Mouse (Mus musculus) liver, embryonic 14.5 days (tissue): Measurements from ENCODE around the gene Foxj3. TPM values are rescaled to one million over a fixed set of nuclear protein-coding genes. Genes with fewer than 3 reads are reported as not detected.

Source experiments
- ATAC-seq: fragments of 200-750 bp; cut with Nextera tagmentation; 2 replicates; pipeline ENCODE4 v1.8.0; 2017; ENCODE audit warnings: moderate number of reproducible peaks, mild to moderate bottlenecking, moderate library complexity; ENCODE audit not compliant: insufficient read depth
- DNase-seq, 3 experiments: peaks; one replicate each; pipeline ENCODE4 v3.0.0-alpha.2; 2012 to 2013; ENCODE audit warnings: low read depth in 3 of 3, low spot score in 3 of 3
- H3K27ac ChIP-seq: fragments of 300-500 bp; sonication (generic); 2 replicates; pipeline ENCODE4 v1.5.1; 2014; ENCODE audit warnings: moderate library complexity, mild to moderate bottlenecking, control low read depth, inconsistent platforms
- H3K27me3 ChIP-seq: fragments of 300-500 bp; sonication (generic); 2 replicates; pipeline ENCODE4 v1.6.1; 2014; ENCODE audit warnings: mild to moderate bottlenecking, low read length, moderate library complexity; ENCODE audit not compliant: control insufficient read depth, insufficient read depth
- H3K36me3 ChIP-seq: fragments of 300-500 bp; sonication (generic); replicated peaks from 2 replicates; pipeline ENCODE4 v1.6.1; 2014; ENCODE audit warnings: low read depth; ENCODE audit not compliant: control insufficient read depth, insufficient read depth
- H3K4me1 ChIP-seq, 2 experiments: fragments of 200-500 bp in 1 of 2; fragments of 300-500 bp in 1 of 2; sonication (generic) in 1 of 2; replicated peaks; 2 replicates each; pipeline ENCODE4 v1.6.1; 2012 to 2014; ENCODE audit warnings: antibody characterized with exemption in 1 of 2, inconsistent platforms in 1 of 2, low read length in 1 of 2; ENCODE audit not compliant: control insufficient read depth in 2 of 2, insufficient read depth in 2 of 2
- H3K4me2 ChIP-seq: fragments of 300-500 bp; sonication (generic); 2 replicates; pipeline ENCODE4 v1.6.1; 2014; ENCODE audit warnings: low read depth, mild to moderate bottlenecking, control low read depth, moderate library complexity
- H3K4me3 ChIP-seq, 2 experiments: fragments of 200-500 bp in 1 of 2; fragments of 300-500 bp in 1 of 2; sonication (generic) in 1 of 2; 2 replicates each; pipeline ENCODE4 v1.5.1; 2012 to 2014; ENCODE audit warnings: low read depth in 2 of 2, low read length in 2 of 2, mild to moderate bottlenecking in 2 of 2, control low read depth in 1 of 2, inconsistent platforms in 1 of 2, moderate library complexity in 1 of 2; ENCODE audit not compliant: insufficient read depth in 1 of 2
- H3K9ac ChIP-seq: fragments of 300-500 bp; sonication (generic); replicated peaks from 2 replicates; pipeline ENCODE4 v1.6.1; 2014; ENCODE audit warnings: mild to moderate bottlenecking, control low read depth, moderate library complexity
- H3K9me3 ChIP-seq: fragments of 300-500 bp; sonication (generic); 2 replicates; pipeline ENCODE4 v1.6.1; 2016; ENCODE audit warnings: low read length, mixed read lengths; ENCODE audit not compliant: control insufficient read depth
- CTCF ChIP-seq: IDR thresholded peaks from 2 replicates; pipeline ENCODE4 v1.5.1; 2016; ENCODE audit warnings: antibody characterized with exemption, low read depth, control low read depth
- EP300 ChIP-seq: IDR thresholded peaks from 2 replicates; pipeline ENCODE4 v1.6.1; 2016; ENCODE audit warnings: antibody characterized with exemption, low read depth
- WGBS: fragments of 180-500 bp; shearing (Covaris S2); extraction: QIAGEN DNeasy Blood & Tissue Kit; methylation state at CpG from one replicate; pipeline ENCODE4 v1.1.7; 2014; ENCODE audit not compliant: insufficient replicate concordance; 5-methylcytosine and 5-hydroxymethylcytosine counted together
- polyA plus RNA-seq, 2 experiments: library from polyadenylated mRNA; depleted of rRNA in 1 of 2; stranded (reverse) in 1 of 2; unstranded in 1 of 2; fragments of >200 nt; fragmentation: Nextera tagmentation in 1 of 2; extraction: Ambion mirVana in 1 of 2; gene quantifications; 2 replicates each; pipeline versions ENCODE4 v1.2.1 to v1.2.3; 2012 to 2014

Foxj3 gene
- polyA plus RNA-seq, 2 experiments: 4.5 to 4.7 TPM

DNA sequence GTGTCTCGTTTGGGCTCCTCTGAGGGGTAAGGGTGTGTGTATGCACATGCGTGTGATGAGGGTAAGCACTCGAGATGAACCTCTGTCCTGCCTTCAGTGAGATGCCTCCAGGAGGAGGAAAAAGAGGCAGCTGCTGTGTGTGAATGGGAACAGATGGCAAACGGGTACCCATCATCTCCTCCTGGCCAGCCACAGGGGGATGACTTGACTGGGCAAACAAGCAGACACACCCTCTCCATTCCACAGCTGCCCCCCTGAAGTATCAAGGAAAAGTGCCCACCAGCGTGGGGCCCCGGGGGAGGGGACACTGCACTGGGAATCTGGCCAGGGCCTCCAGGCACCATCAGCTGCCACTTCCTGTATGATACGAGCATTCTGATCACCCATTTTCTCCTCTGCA is 96.5 kb downstream of the Foxj3 start:
- TF ChIP-seq CTCF: no peak
- TF ChIP-seq EP300: no peak
- H3K4me1 ChIP-seq: peaks cover 0 to 10% of the 10 kb centered on the region in 2 experiments; a peak in 2 of 4 replicates
- H3K27me3 ChIP-seq: no peaks in the 10 kb centered on the region
- H3K36me3 ChIP-seq: no peaks in the 10 kb centered on the region; the same call in 1 of the 2 replicates
- H3K4me2 ChIP-seq: no peak overlapping the region
- H3K27ac ChIP-seq: no peak overlapping the region
- H3K9me3 ChIP-seq: no peaks in the 10 kb centered on the region
- no peak overlapping the region for H3K4me3 ChIP-seq
- no peak for ATAC-seq
- no peak overlapping the region for H3K9ac ChIP-seq
- no peak for DNase-seq
- 59% methylated on average over 7 of the region's 7 CpGs for WGBS

DNA sequence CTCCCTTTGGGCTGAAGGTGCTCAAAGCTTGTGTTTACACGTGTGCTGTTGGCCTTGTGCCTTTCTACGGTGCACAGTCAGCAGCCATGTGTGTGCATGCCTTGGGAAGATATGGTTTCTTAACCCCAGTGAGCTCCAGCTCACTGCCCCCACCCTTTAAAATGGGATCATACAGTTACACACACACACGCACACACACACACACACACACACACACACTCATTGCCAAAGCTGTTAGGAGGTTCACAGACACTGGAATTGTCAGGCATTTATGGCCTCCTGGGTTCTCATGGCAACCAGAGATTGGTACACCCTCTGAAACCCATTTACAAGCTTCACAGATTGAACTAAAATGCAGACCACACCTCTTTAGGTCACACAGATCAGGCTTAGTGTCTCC is 97.1 kb downstream of the Foxj3 start:
- Histone ChIP-seq H3K4me2 (no peak overlapping the region), H3K27me3 (no peaks in the 10 kb centered on the region), H3K9ac (no peak overlapping the region), H3K9me3 (no peaks in the 10 kb centered on the region), H3K4me3 (no peak overlapping the region), H3K27ac (no peak overlapping the region), H3K4me1 (peaks cover 0 to 10% of the 10 kb centered on the region in 2 experiments; a peak in 2 of 4 replicates), H3K36me3 (no peaks in the 10 kb centered on the region; the same call in 1 of the 2 replicates)
- 68% methylated on average over 3 of the region's 3 CpGs for WGBS
- TF ChIP-seq EP300 (no peak), CTCF (no peak)
- DNase-seq (no peak), ATAC-seq (no peak)

DNA sequence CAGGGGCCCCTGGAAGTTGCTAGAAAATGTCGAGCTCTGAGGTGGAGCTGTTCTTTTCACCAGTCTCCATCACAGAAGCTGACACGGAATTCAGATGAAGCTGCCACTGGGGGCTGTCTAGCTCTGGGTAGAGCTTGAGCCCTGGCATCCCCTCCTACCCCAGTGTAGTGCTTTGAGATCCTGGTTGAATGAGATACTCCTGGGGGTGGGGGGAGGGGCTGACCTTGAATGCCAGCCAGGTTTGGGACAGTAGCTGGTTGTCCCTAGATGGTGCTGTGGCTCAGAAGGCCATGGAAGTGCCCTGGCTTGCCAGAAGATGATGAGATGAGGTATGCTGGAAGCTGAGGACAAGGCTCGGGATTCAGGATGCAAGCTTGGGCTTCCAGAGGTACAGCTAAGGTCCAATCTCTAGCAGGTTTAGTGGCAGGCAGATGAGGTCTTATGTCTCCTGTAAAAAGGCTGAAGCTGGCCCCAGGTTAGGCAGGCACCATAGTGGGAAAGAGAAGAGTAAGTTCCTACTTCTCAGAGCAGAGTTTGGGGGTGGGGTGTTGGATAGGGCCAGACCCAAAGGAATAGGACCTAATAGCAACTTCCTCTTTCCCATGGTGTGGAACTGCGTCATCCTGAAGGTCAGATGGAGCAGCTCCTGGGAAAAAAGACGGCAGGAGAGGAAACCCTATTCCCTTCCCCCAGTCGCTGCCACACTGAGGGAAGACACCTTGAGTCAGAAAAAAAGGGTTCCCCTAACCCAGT is 98.3 kb downstream of the Foxj3 start:
- H3K36me3 ChIP-seq: no peaks in the 10 kb centered on the region; the same call in 1 of the 2 replicates
- WGBS: 45% methylated on average over 6 of the region's 6 CpGs
- TF ChIP-seq CTCF: no peak
- no peak for TF ChIP-seq EP300
- no peaks in the 10 kb centered on the region for H3K9me3 ChIP-seq
- no peak overlapping the region for H3K4me3 ChIP-seq
- ATAC-seq: no peak
- no peak overlapping the region for H3K9ac ChIP-seq
- H3K27ac ChIP-seq: no peak overlapping the region
- no peak overlapping the region for H3K4me2 ChIP-seq
- H3K27me3 ChIP-seq: no peaks in the 10 kb centered on the region
- no peak for DNase-seq
- H3K4me1 ChIP-seq: peaks cover 0 to 10% of the 10 kb centered on the region in 2 experiments; a peak in 2 of 4 replicates

DNA sequence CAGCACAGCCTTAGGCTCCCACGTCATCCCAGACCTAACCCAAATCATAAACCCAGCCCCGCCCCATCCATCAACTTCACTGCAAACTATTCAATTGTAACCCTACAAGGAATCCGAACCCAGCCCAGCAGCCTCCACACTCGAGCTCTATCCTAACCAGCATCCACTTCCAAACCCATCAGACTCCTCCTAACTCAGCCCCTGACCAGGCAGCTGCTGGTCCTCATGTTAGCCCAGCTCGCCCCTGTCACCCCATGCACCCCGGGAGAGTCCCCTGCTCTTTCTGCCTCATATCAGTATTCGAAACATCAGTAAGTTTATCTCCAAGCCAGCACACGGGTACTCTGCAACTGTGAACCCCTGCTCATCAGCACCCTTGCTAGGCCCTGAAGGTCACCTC is 98.9 kb downstream of the Foxj3 start:
- DNase-seq: no peak
- Histone ChIP-seq H3K4me2 (no peak overlapping the region), H3K4me3 (no peak overlapping the region), H3K9me3 (no peaks in the 10 kb centered on the region), H3K36me3 (no peaks in the 10 kb centered on the region), H3K4me1 (peaks cover 0 to 10% of the 10 kb centered on the region in 2 experiments; a peak in 2 of 4 replicates), H3K9ac (no peak overlapping the region), H3K27ac (no peak overlapping the region), H3K27me3 (no peaks in the 10 kb centered on the region)
- TF ChIP-seq CTCF (no peak), EP300 (no peak)
- 47% methylated on average over 8 of the region's 8 CpGs for WGBS
- ATAC-seq: no peak

DNA sequence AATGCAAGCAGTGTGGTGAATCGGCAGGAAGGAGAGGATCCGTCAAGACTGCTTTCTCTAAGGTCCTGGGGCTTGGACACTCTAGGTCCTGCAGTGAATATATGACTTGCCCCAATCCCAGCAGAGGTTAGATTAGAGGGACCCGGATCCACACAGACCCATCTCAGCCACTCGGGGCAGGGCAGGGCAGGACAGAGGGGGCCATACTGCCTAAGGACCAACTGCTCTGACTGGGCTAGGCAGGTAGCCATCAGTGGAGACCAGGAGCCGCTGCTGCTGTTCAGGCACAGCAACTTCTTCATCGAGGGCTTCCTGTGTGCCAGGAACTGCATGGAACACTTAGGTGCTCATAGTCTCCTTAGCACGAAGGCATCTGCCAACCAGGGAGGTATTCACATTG is 99.9 kb downstream of the Foxj3 start:
- Histone ChIP-seq H3K4me1 (peaks cover 0 to 4% of the 10 kb centered on the region in 2 experiments; a peak in 1 of 4 replicates), H3K27me3 (no peaks in the 10 kb centered on the region), H3K9ac (no peak overlapping the region), H3K4me2 (no peak overlapping the region), H3K4me3 (no peak overlapping the region), H3K36me3 (no peaks in the 10 kb centered on the region), H3K27ac (no peak overlapping the region), H3K9me3 (no peaks in the 10 kb centered on the region)
- no peak for TF ChIP-seq EP300
- TF ChIP-seq CTCF: no peak
- 64% methylated on average over 7 of the region's 7 CpGs for WGBS
- ATAC-seq: no peak
- DNase-seq: no peak
